Comparison of ENCODE assay signal across 8 mouse cellular contexts in the genomic region with DNA sequence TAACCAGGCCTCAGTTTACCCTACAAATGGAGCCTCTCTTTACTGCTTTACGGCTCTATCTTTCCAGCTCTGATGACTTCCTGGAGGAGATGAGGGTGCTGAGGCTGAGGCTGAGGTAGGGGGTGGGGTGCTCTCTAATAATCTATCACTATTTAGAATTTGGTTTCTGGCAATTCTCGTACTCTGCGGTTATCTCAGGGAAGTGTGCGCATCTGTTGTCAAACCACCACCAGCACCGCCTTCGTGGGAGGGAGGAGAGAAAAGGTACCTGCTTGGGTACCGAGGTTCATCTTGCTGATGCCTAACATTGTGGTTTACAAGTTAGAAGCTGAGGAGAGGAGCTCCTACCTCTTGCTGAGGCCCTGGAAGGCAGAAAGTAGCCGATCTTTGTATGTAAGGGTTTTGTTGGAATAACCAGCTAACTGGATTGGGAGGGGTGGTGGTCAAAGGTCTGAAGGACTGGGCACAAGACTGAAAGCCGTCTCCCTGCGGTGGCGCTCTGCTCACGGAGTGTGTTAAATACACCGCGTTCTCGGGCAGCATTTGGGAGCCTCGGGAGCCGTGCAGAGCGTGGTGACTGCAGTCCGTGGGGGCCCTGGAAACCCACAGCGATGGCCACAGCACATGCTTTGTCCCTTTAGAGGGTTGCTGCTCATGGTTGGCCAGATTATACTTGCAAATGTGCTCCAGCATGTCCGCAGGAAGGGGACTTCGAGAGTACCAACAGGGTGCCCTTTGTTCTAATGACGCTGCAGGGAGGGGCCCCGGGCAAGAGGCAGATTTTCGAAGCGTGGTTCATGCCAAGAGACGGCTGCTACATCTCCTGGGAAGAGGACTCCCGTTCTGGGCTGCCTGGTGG.
DNase-seq lines count a peak whose midpoint lies in the region; ATAC-seq and TF ChIP-seq lines count a peak whose summit lies in the region.

No protein-coding gene starts in this region.

- ATAC-seq in hindbrain, embryonic 11.5 days (ENCODE audit: low FRiP score): peak; percentile 88
- peak; percentile 29; the same call in 1 of the 2 replicates for ATAC-seq in liver, postnatal 0 days
- ATAC-seq in neural tube, embryonic 12.5 days (ENCODE audit: low FRiP score, low read depth): peak; percentile 81

- WGBS in forebrain, embryonic 10.5 days: under 1% methylated on average over 28 of the region's 28 CpGs
- WGBS in hindbrain, embryonic 11.5 days: 2% methylated on average over 28 of the region's 28 CpGs
- 6% methylated on average over 28 of the region's 28 CpGs for WGBS in liver, postnatal 0 days (ENCODE audit: insufficient replicate concordance)
- WGBS in neural tube, embryonic 12.5 days: 3% methylated on average over 28 of the region's 28 CpGs

- H3K9me3 ChIP-seq in CH12.LX (replicated peaks; ENCODE audit: low read length): no peaks in the 10 kb centered on the region
- H3K9me3 ChIP-seq in forebrain, embryonic 10.5 days: no peaks in the 10 kb centered on the region
- no peaks in the 10 kb centered on the region for H3K9me3 ChIP-seq in hindbrain, embryonic 11.5 days (ENCODE audit: control insufficient read depth, low read length)
- H3K9me3 ChIP-seq in liver, postnatal 0 days (ENCODE audit: low read length): no peaks in the 10 kb centered on the region
- no peaks in the 10 kb centered on the region for H3K9me3 ChIP-seq in neural tube, embryonic 12.5 days

- dilution Hi-C loops in CH12.LX (cut with MboI; ENCODE audit: extremely low pct_ligation_motif_present, extremely low pct_unique_long_range_greater_than_20kb, low sequenced_read_pairs): no loop called here

- no peak for TF ChIP-seq POLR2A in CH12.LX (IDR thresholded peaks at IDR 0.05; ENCODE audit: low read depth, low read length)

- TF ChIP-seq EP300 in CH12.LX (IDR thresholded peaks at IDR 0.05; ENCODE audit: low read length): no peak
- TF ChIP-seq EP300 in liver, postnatal 0 days (IDR thresholded peaks at IDR 0.05; ENCODE audit: low read depth): no peak

- H3K9ac ChIP-seq in CH12.LX (ENCODE audit: insufficient read depth, low read depth): no peak overlapping the region
- H3K9ac ChIP-seq in hindbrain, embryonic 11.5 days (ENCODE audit: low read depth, low read length): peak overlapping the region; percentile 56
- H3K9ac ChIP-seq in liver, postnatal 0 days (replicated peaks): no peak overlapping the region
- no peak overlapping the region for H3K9ac ChIP-seq in neural tube, embryonic 12.5 days

- no peaks in the 10 kb centered on the region for H3K79me2 ChIP-seq in CH12.LX (replicated peaks; ENCODE audit: control insufficient read depth, extremely low read depth, insufficient read depth, poor library complexity, severe bottlenecking)

- peaks cover 10 to 20% of the 10 kb centered on the region in 2 experiments for H3K4me1 ChIP-seq in CH12.LX (ENCODE audit: control insufficient read depth in 1 of 2, insufficient read depth in 2 of 2)
- peaks cover 63% of the 10 kb centered on the region for H3K4me1 ChIP-seq in forebrain, embryonic 10.5 days
- peaks cover 11% of the 10 kb centered on the region for H3K4me1 ChIP-seq in hindbrain, embryonic 11.5 days (replicated peaks; ENCODE audit: control insufficient read depth, insufficient read depth, low read length)
- peaks cover 7% of the 10 kb centered on the region for H3K4me1 ChIP-seq in liver, postnatal 0 days (ENCODE audit: insufficient read depth)
- peaks cover 32% of the 10 kb centered on the region for H3K4me1 ChIP-seq in neural tube, embryonic 12.5 days

- in situ Hi-C loops in CH12.LX (cut with MboI; ENCODE audit: low pct_ligation_motif_present, low pct_unique_long_range_greater_than_20kb, low sequenced_read_pairs): no loop called here

- H3K27ac ChIP-seq in CH12.LX (ENCODE audit: insufficient read depth, low read depth): no peak overlapping the region
- peak overlapping the region; percentile 90 for H3K27ac ChIP-seq in forebrain, embryonic 10.5 days
- H3K27ac ChIP-seq in hindbrain, embryonic 11.5 days (ENCODE audit: low read depth, low read length): peak overlapping the region; percentile 82
- peak overlapping the region; percentile 86 for H3K27ac ChIP-seq in layer of hippocampus, adult 2 months
- no peak overlapping the region for H3K27ac ChIP-seq in liver, postnatal 0 days (ENCODE audit: low read depth)
- H3K27ac ChIP-seq in neural tube, embryonic 12.5 days: peak overlapping the region; percentile 51

- H3K4me3 ChIP-seq in CH12.LX (replicated peaks in 1 of 3; ENCODE audit: low read depth in 2 of 3, low read length in 2 of 3, poor library complexity in 1 of 3): peak overlapping the region in 1 of 3 experiments; percentile 21
- H3K4me3 ChIP-seq in forebrain, embryonic 10.5 days: peak overlapping the region; percentile 42
- peak overlapping the region; percentile 12; the same call in 1 of the 2 replicates for H3K4me3 ChIP-seq in hindbrain, embryonic 11.5 days (ENCODE audit: low read depth, low read length)
- peak overlapping the region; percentile 41; the same call in 1 of the 2 replicates for H3K4me3 ChIP-seq in layer of hippocampus, adult 2 months
- peak overlapping the region; percentile 36 for H3K4me3 ChIP-seq in liver, postnatal 0 days (ENCODE audit: low read depth, low read length)
- H3K4me3 ChIP-seq in neural tube, embryonic 12.5 days: peak overlapping the region; percentile 15; the same call in 1 of the 2 replicates

- H3K36me3 ChIP-seq in CH12.LX (replicated peaks in 1 of 2; ENCODE audit: control insufficient read depth in 1 of 2, insufficient read depth in 1 of 2, low read length in 1 of 2): no peaks in the 10 kb centered on the region
- no peaks in the 10 kb centered on the region for H3K36me3 ChIP-seq in forebrain, embryonic 10.5 days (replicated peaks)
- no peaks in the 10 kb centered on the region for H3K36me3 ChIP-seq in hindbrain, embryonic 11.5 days (ENCODE audit: control insufficient read depth, insufficient read depth, low read length)
- H3K36me3 ChIP-seq in liver, postnatal 0 days (replicated peaks; ENCODE audit: insufficient read depth, low read length): no peaks in the 10 kb centered on the region
- no peaks in the 10 kb centered on the region for H3K36me3 ChIP-seq in neural tube, embryonic 12.5 days

- H3K27me3 ChIP-seq in CH12.LX (replicated peaks): no peaks in the 10 kb centered on the region
- H3K27me3 ChIP-seq in forebrain, embryonic 10.5 days (ENCODE audit: poor library complexity, severe bottlenecking): peaks cover 69% of the 10 kb centered on the region
- H3K27me3 ChIP-seq in hindbrain, embryonic 11.5 days (ENCODE audit: control insufficient read depth, insufficient read depth, low read length): no peaks in the 10 kb centered on the region
- peaks cover 10% of the 10 kb centered on the region; the same call in 1 of the 2 replicates for H3K27me3 ChIP-seq in liver, postnatal 0 days (ENCODE audit: insufficient read depth, low read length)
- H3K27me3 ChIP-seq in neural tube, embryonic 12.5 days (replicated peaks): no peaks in the 10 kb centered on the region; the same call in 1 of the 2 replicates

- no peak for TF ChIP-seq CTCF in CH12.LX (conservative IDR thresholded peaks at IDR 0.05 in 1 of 2, IDR thresholded peaks at IDR 0.05 in 1 of 2; ENCODE audit: low read depth in 2 of 2, low read length in 2 of 2)
- no peak for TF ChIP-seq CTCF in layer of hippocampus, adult 2 months (conservative IDR thresholded peaks at IDR 0.05)
- no peak for TF ChIP-seq CTCF in liver, postnatal 0 days (IDR thresholded peaks at IDR 0.05; ENCODE audit: low read depth)

- DNase-seq in CH12.LX (ENCODE audit: extremely low read depth): peak; percentile 6
- peak; percentile 50 for DNase-seq in brain, embryonic 18.5 days (ENCODE audit: low read depth, low spot score)
- DNase-seq in forebrain, embryonic 10.5 days (ENCODE audit: extremely low spot score, low spot score): peak; percentile 68
- DNase-seq in hindbrain, embryonic 11.5 days (ENCODE audit: low spot score): peak; percentile 82
- peak; percentile 66 to 82 for DNase-seq in layer of hippocampus, adult 2 months (ENCODE audit: low spot score in 2 of 2)
- peak; percentile 40 for DNase-seq in liver, postnatal 0 days
- DNase-seq in thymus, postnatal 25 days: peak; percentile 40

- H3K4me2 ChIP-seq in CH12.LX (ENCODE audit: insufficient read depth, low read depth, poor library complexity, severe bottlenecking): peak overlapping the region; percentile 46
- peak overlapping the region; percentile 41 for H3K4me2 ChIP-seq in hindbrain, embryonic 11.5 days (replicated peaks; ENCODE audit: low read depth, low read length)
- H3K4me2 ChIP-seq in liver, postnatal 0 days (ENCODE audit: low read depth, low read length): peak overlapping the region; percentile 74
- H3K4me2 ChIP-seq in neural tube, embryonic 12.5 days (replicated peaks): peak overlapping the region; percentile 56

- no peak for TF ChIP-seq RAD21 in CH12.LX (IDR thresholded peaks at IDR 0.05; ENCODE audit: low read depth, low read length)

TF ChIP-seq in CH12.LX, 34 proteins besides CTCF, POLR2A, EP300 and RAD21:
- TF ChIP-seq MYC (IDR thresholded peaks at IDR 0.05; ENCODE audit: low read depth, low read length): 0 out of 2 replicates have a peak, but pooled peaks have one; percentile 7
- no peak for TF ChIP-seq E2F4 (IDR thresholded peaks at IDR 0.05; ENCODE audit: insufficient replicate concordance, low read depth, low read length)
- TF ChIP-seq IRF4 (IDR thresholded peaks at IDR 0.05; ENCODE audit: low read depth, low read length): no peak
- TF ChIP-seq MEF2A (IDR thresholded peaks at IDR 0.05; ENCODE audit: borderline replicate concordance, low read depth, low read length): no peak
- no peak for TF ChIP-seq POLR2AphosphoS2 (IDR thresholded peaks at IDR 0.05; ENCODE audit: low read depth, low read length)
- TF ChIP-seq ETS1 (conservative IDR thresholded peaks at IDR 0.05; ENCODE audit: low read depth, low read length): no peak

Comparison
In these comparisons a context has a peak if more than half of its experiments do, and no peak if none do; other contexts are left out.
1. DNase-seq: peak in every context shown above with its lines; median percentile 82 in hindbrain, embryonic 11.5 days; 74 in layer of hippocampus, adult 2 months; 68 in forebrain, embryonic 10.5 days; 50 in brain, embryonic 18.5 days; 40 in liver, postnatal 0 days; 40 in thymus, postnatal 25 days; 6 in CH12.LX.
2. H3K27ac ChIP-seq: peak in forebrain, embryonic 10.5 days (single experiment), hindbrain, embryonic 11.5 days (single experiment), layer of hippocampus, adult 2 months (single experiment) and neural tube, embryonic 12.5 days (single experiment); none in CH12.LX (single experiment) and liver, postnatal 0 days (single experiment).
3. ATAC-seq: peak in every context shown above with its lines; median percentile 88 in hindbrain, embryonic 11.5 days; 81 in neural tube, embryonic 12.5 days; 29 in liver, postnatal 0 days.
4. Peak in every context shown above with its lines, with median percentiles within 50 percentile points of each other: H3K4me2 ChIP-seq.